Mouse (Mus musculus) CH12.LX (cell line): ENCODE results near the gene Cbfa2t3. TPM values are rescaled to one million over a fixed set of nuclear protein-coding genes. Genes with fewer than 3 reads are reported as not detected.

Source experiments
- DNase-seq: peaks from one replicate; pipeline ENCODE4 v3.0.0-alpha.2; 2013; ENCODE audit errors: extremely low read depth
- H3K27ac ChIP-seq: 2 replicates; pipeline ENCODE4 v1.5.1; 2012; ENCODE audit warnings: low read depth, mild to moderate bottlenecking, control low read depth, moderate library complexity; ENCODE audit not compliant: insufficient read depth
- H3K27me3 ChIP-seq: replicated peaks from 2 replicates; pipeline ENCODE3; 2012; ENCODE audit warnings: inconsistent platforms
- H3K36me3 ChIP-seq, 2 experiments: replicated peaks in 1 of 2; 2 replicates each; pipeline versions ENCODE3 to v1.6.1; 2012; ENCODE audit warnings: inconsistent platforms in 1 of 2, low read length in 1 of 2, mild to moderate bottlenecking in 1 of 2, mixed read lengths in 1 of 2, moderate library complexity in 1 of 2; ENCODE audit not compliant: control insufficient read depth in 1 of 2, insufficient read depth in 1 of 2
- H3K4me1 ChIP-seq, 2 experiments: 2 replicates each; pipeline ENCODE4 v1.6.1; 2012; ENCODE audit warnings: inconsistent platforms in 1 of 2, moderate library complexity in 1 of 2; ENCODE audit not compliant: insufficient read depth in 2 of 2, control insufficient read depth in 1 of 2
- H3K4me2 ChIP-seq: 2 replicates; pipeline ENCODE4 v1.6.1; 2012; ENCODE audit warnings: low read depth, mild to moderate bottlenecking, control low read depth; ENCODE audit not compliant: poor library complexity, insufficient read depth, severe bottlenecking
- H3K4me3 ChIP-seq, 3 experiments: fragments of 150-350 bp in 1 of 3; sonication (generic) in 1 of 3; replicated peaks in 1 of 3; 2 replicates each; pipeline versions ENCODE3 to v1.5.1; 2011 to 2012; ENCODE audit warnings: low read depth in 2 of 3, low read length in 2 of 3, mild to moderate bottlenecking in 2 of 3, moderate library complexity in 2 of 3, control low read depth in 1 of 3, improper control_type of control experiment in 1 of 3, inconsistent platforms in 1 of 3, mixed read lengths in 1 of 3; ENCODE audit not compliant: poor library complexity in 1 of 3
- H3K79me2 ChIP-seq: replicated peaks from 2 replicates; pipeline ENCODE4 v1.6.1; 2012; ENCODE audit warnings: mild to moderate bottlenecking, moderate library complexity; ENCODE audit not compliant: control insufficient read depth, poor library complexity, insufficient read depth, severe bottlenecking; ENCODE audit errors: extremely low read depth
- H3K9ac ChIP-seq: 2 replicates; pipeline ENCODE4 v1.6.1; 2012; ENCODE audit warnings: low read depth, mild to moderate bottlenecking, control low read depth, moderate library complexity; ENCODE audit not compliant: insufficient read depth
- H3K9me3 ChIP-seq: replicated peaks from 2 replicates; pipeline ENCODE3; 2012; ENCODE audit warnings: low read length, inconsistent platforms, mixed read lengths
- BHLHE40 ChIP-seq: IDR thresholded peaks from 2 replicates; pipeline ENCODE4 v1.6.1; 2011; ENCODE audit warnings: mild to moderate bottlenecking, low read depth, low read length, improper control_type of control experiment
- CHD1 ChIP-seq: IDR thresholded peaks from 2 replicates; pipeline ENCODE4 v1.6.1; 2012; ENCODE audit warnings: low read depth, low read length, improper control_type of control experiment, inconsistent platforms
- CHD2 ChIP-seq: IDR thresholded peaks from 2 replicates; pipeline ENCODE4 v1.6.1; 2011; ENCODE audit warnings: low read length, improper control_type of control experiment
- CTCF ChIP-seq, 2 experiments: IDR thresholded peaks in 1 of 2; conservative IDR thresholded peaks in 1 of 2; 2 replicates each; pipeline ENCODE4 v1.5.1; 2011 to 2012; ENCODE audit warnings: low read depth in 2 of 2, low read length in 2 of 2, improper control_type of control experiment in 1 of 2, inconsistent platforms in 1 of 2, mild to moderate bottlenecking in 1 of 2, moderate library complexity in 1 of 2
- E2F4 ChIP-seq: IDR thresholded peaks from 2 replicates; pipeline ENCODE4 v1.6.1; 2011; ENCODE audit warnings: low read depth, low read length, improper control_type of control experiment; ENCODE audit not compliant: insufficient replicate concordance
- ELF1 ChIP-seq: IDR thresholded peaks from 2 replicates; pipeline ENCODE4 v1.6.1; 2014; ENCODE audit warnings: low read depth, mild to moderate bottlenecking, inconsistent platforms, low read length, improper control_type of control experiment
- EP300 ChIP-seq: IDR thresholded peaks from 2 replicates; pipeline ENCODE4 v1.6.1; 2011; ENCODE audit warnings: low read length, improper control_type of control experiment
- ETS1 ChIP-seq: conservative IDR thresholded peaks from 2 replicates; pipeline ENCODE4 v1.6.1; 2012; ENCODE audit warnings: low read depth, mild to moderate bottlenecking, inconsistent platforms, low read length, improper control_type of control experiment, moderate library complexity
- GABPA ChIP-seq: IDR thresholded peaks from 2 replicates; pipeline ENCODE4 v1.6.1; 2012; ENCODE audit warnings: low read depth, low read length, improper control_type of control experiment, inconsistent platforms; ENCODE audit not compliant: insufficient replicate concordance
- HCFC1 ChIP-seq: IDR thresholded peaks from 2 replicates; pipeline ENCODE4 v1.6.1; 2012; ENCODE audit warnings: low read depth, mild to moderate bottlenecking, inconsistent platforms, low read length, improper control_type of control experiment
- IRF4 ChIP-seq: IDR thresholded peaks from 2 replicates; pipeline ENCODE4 v1.6.1; 2014; ENCODE audit warnings: low read depth, mild to moderate bottlenecking, inconsistent platforms, low read length, improper control_type of control experiment
- JUN ChIP-seq: IDR thresholded peaks from 2 replicates; pipeline ENCODE4 v1.6.1; 2011; ENCODE audit warnings: low read depth, mild to moderate bottlenecking, low read length, improper control_type of control experiment, moderate library complexity; ENCODE audit not compliant: insufficient read depth
- JUND ChIP-seq: conservative IDR thresholded peaks from 2 replicates; pipeline ENCODE4 v1.6.1; 2011; ENCODE audit warnings: low read depth, low read length, improper control_type of control experiment
- KAT2A ChIP-seq: IDR thresholded peaks from 2 replicates; pipeline ENCODE4 v1.6.1; 2012; ENCODE audit warnings: low read length, improper control_type of control experiment, inconsistent platforms; ENCODE audit not compliant: insufficient replicate concordance
- MAFK ChIP-seq: IDR thresholded peaks from 2 replicates; pipeline ENCODE4 v1.6.1; 2011; ENCODE audit warnings: low read length, improper control_type of control experiment; ENCODE audit not compliant: insufficient replicate concordance
- MAX ChIP-seq: IDR thresholded peaks from 2 replicates; pipeline ENCODE4 v1.6.1; 2011; ENCODE audit warnings: low read length, improper control_type of control experiment
- MAZ ChIP-seq: IDR thresholded peaks from 2 replicates; pipeline ENCODE4 v1.6.1; 2012; ENCODE audit warnings: low read depth, mild to moderate bottlenecking, inconsistent platforms, low read length, improper control_type of control experiment, moderate library complexity
- MEF2A ChIP-seq: IDR thresholded peaks from 2 replicates; pipeline ENCODE4 v1.6.1; 2014; ENCODE audit warnings: low read depth, mild to moderate bottlenecking, inconsistent platforms, low read length, improper control_type of control experiment, borderline replicate concordance
- MXI1 ChIP-seq: IDR thresholded peaks from 2 replicates; pipeline ENCODE4 v1.6.1; 2011; ENCODE audit warnings: mild to moderate bottlenecking, low read depth, low read length, improper control_type of control experiment
- MYC ChIP-seq: IDR thresholded peaks from 2 replicates; pipeline ENCODE4 v1.6.1; 2011; ENCODE audit warnings: low read depth, mild to moderate bottlenecking, improper control_type of control experiment, low read length
- NELFE ChIP-seq: IDR thresholded peaks from 2 replicates; pipeline ENCODE4 v1.6.1; 2011; ENCODE audit warnings: low read depth, low read length, improper control_type of control experiment
- NRF1 ChIP-seq: IDR thresholded peaks from 2 replicates; pipeline ENCODE4 v1.6.1; 2014; ENCODE audit warnings: low read depth, mild to moderate bottlenecking, inconsistent platforms, low read length, improper control_type of control experiment, moderate library complexity
- PAX5 ChIP-seq: IDR thresholded peaks from 2 replicates; pipeline ENCODE4 v1.6.1; 2012; ENCODE audit warnings: low read length, inconsistent platforms, mixed read lengths
- POLR2A ChIP-seq: IDR thresholded peaks from 2 replicates; pipeline ENCODE4 v1.6.1; 2011; ENCODE audit warnings: low read depth, mild to moderate bottlenecking, improper control_type of control experiment, low read length
- POLR2AphosphoS2 ChIP-seq: IDR thresholded peaks from 2 replicates; pipeline ENCODE4 v1.6.1; 2011; ENCODE audit warnings: low read depth, low read length, improper control_type of control experiment
- RAD21 ChIP-seq: IDR thresholded peaks from 2 replicates; pipeline ENCODE4 v1.6.1; 2011; ENCODE audit warnings: low read depth, mild to moderate bottlenecking, low read length, improper control_type of control experiment, moderate library complexity
- RCOR1 ChIP-seq: conservative IDR thresholded peaks from 2 replicates; pipeline ENCODE4 v1.6.1; 2012; ENCODE audit warnings: low read depth, mild to moderate bottlenecking, inconsistent platforms, low read length, improper control_type of control experiment
- SIN3A ChIP-seq: IDR thresholded peaks from 2 replicates; pipeline ENCODE4 v1.6.1; 2012; ENCODE audit warnings: low read length, improper control_type of control experiment, inconsistent platforms
- SMC3 ChIP-seq: IDR thresholded peaks from 2 replicates; pipeline ENCODE4 v1.6.1; 2011; ENCODE audit warnings: low read depth, low read length, improper control_type of control experiment
- TBP ChIP-seq: conservative IDR thresholded peaks from 2 replicates; pipeline ENCODE4 v1.6.1; 2011; ENCODE audit warnings: low read depth, low read length, improper control_type of control experiment
- TCF12 ChIP-seq: IDR thresholded peaks from 2 replicates; pipeline ENCODE4 v1.6.1; 2014; ENCODE audit warnings: low read depth, mild to moderate bottlenecking, inconsistent platforms, low read length, improper control_type of control experiment
- UBTF ChIP-seq: IDR thresholded peaks from 2 replicates; pipeline ENCODE4 v1.6.1; 2012; ENCODE audit warnings: low read depth, mild to moderate bottlenecking, inconsistent platforms, low read length, improper control_type of control experiment, moderate library complexity
- USF1 ChIP-seq: IDR thresholded peaks from 2 replicates; pipeline ENCODE4 v1.6.1; 2014; ENCODE audit warnings: low read depth, mild to moderate bottlenecking, inconsistent platforms, low read length, improper control_type of control experiment
- USF2 ChIP-seq: conservative IDR thresholded peaks from 2 replicates; pipeline ENCODE4 v1.6.1; 2011; ENCODE audit warnings: low read depth, low read length, improper control_type of control experiment
- ZC3H11A ChIP-seq: IDR thresholded peaks from 2 replicates; pipeline ENCODE4 v1.6.1; 2012; ENCODE audit warnings: low read depth, mild to moderate bottlenecking, inconsistent platforms, low read length, improper control_type of control experiment
- ZKSCAN1 ChIP-seq: IDR thresholded peaks from 2 replicates; pipeline ENCODE4 v1.6.1; 2012; ENCODE audit warnings: low read depth, inconsistent platforms, low read length, improper control_type of control experiment, borderline replicate concordance
- ZMIZ1 ChIP-seq: IDR thresholded peaks from 2 replicates; pipeline ENCODE4 v1.6.1; 2012; ENCODE audit warnings: low read depth, mild to moderate bottlenecking, inconsistent platforms, low read length, improper control_type of control experiment
- ZNF384 ChIP-seq: IDR thresholded peaks from 2 replicates; pipeline ENCODE4 v1.6.1; 2012; ENCODE audit warnings: low read depth, low read length, improper control_type of control experiment, inconsistent platforms
- dilution Hi-C: fragments of 300-500 bp; cut with MboI; formaldehyde crosslinking; loops from 2 replicates; pipeline ENCODE4 v1.14.3; 2020; ENCODE audit warnings: low sequenced_read_pairs; ENCODE audit not compliant: extremely low pct_unique_long_range_greater_than_20kb, extremely low pct_ligation_motif_present
- in situ Hi-C: fragments of 300-500 bp; cut with MboI; formaldehyde crosslinking; loops from 3 replicates; pipeline ENCODE4 v1.14.3; 2019; ENCODE audit warnings: low sequenced_read_pairs, low pct_ligation_motif_present, low pct_unique_long_range_greater_than_20kb, mixed read lengths
- polyA plus RNA-seq: library from polyadenylated mRNA; unstranded; fragments of >175 nt; gene quantifications from 2 replicates; pipeline ENCODE4 v1.2.1, GENCODE M21; 2012; ENCODE audit warnings: low read depth; ENCODE audit not compliant: insufficient read length
- total RNA-seq, 2 experiments: library from RNA; depleted of rRNA; stranded (reverse); fragments of 300-350 nt in 1 of 2; fragments of >200 nt in 1 of 2; gene quantifications; 2 replicates each; pipeline ENCODE4 v1.2.3; 2012 to 2014

Cbfa2t3 gene
- total RNA-seq (2012; rRNA removed) (2.1 and 3.4 TPM in 2 replicates), total RNA-seq (2014; rRNA removed) (0.43 and 0.47 TPM in 2 replicates), polyA plus RNA-seq (16.5 and 22.6 TPM in 2 replicates)

DNA sequence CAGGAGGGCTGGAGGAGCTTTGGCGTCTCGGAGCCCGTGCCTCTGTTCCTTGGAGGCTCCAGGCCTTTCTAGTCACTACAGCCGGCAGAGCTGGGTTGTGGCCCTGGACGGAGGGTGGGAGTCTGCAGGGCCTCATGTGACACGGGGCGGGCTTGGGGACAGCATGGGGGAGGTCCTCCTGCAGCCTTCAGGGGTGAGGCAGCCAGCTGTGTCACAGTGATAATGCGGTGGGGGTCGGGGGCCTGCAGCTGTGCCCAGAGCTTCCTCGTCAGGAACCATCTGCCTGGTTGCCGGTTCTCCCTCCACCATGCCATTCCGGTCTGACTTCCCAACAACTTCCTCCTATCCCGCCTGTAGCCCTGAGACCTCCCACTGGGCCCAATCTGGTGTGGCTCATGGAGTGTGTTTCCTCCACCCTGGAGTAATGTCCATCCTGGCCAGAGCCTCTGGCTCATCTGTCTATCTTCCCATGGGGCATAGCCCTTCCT is at the start of gene Cbfa2t3:
Cbfa2t3 (minus strand) TSS at position 105 of the 488 bp plus-strand sequence.
- Histone ChIP-seq H3K4me2 (peak within 1 kb of the TSS; percentile 61), H3K27ac (peak within 1 kb of the TSS; percentile 98), H3K4me3 (peak within 1 kb of the TSS; percentile 69 to 72 (median 69)), H3K27me3 (no peaks in the 10 kb centered on the region), H3K9me3 (no peaks in the 10 kb centered on the region), H3K79me2 (peaks cover 19% of the 10 kb centered on the region), H3K36me3 (peaks cover 0 to 29% of the 10 kb centered on the region in 2 experiments), H3K9ac (peak within 1 kb of the TSS; percentile 59), H3K4me1 (peaks cover 61 to 79% of the 10 kb centered on the region in 2 experiments)
- DNase-seq = peak; percentile 69
- dilution Hi-C loops = no loop called here
- TF ChIP-seq GABPA (no peak), JUND (no peak), MAFK (no peak), MXI1 (no peak), CHD1 (no peak), USF2 (no peak), PAX5 (no peak), NELFE (peak; percentile 41; the same call in 1 of the 2 replicates), ZMIZ1 (no peak; the same call in 1 of the 2 replicates), USF1 (peak; percentile 50), BHLHE40 (peak; percentile 70), ZNF384 (no peak), ZC3H11A (no peak), CHD2 (0 out of 2 replicates have a peak, but pooled peaks have one; percentile 37), JUN (no peak), HCFC1 (no peak), POLR2A (peak; percentile 54), MYC (no peak), UBTF (no peak), KAT2A (no peak), E2F4 (no peak), ETS1 (peak; percentile 58), CTCF (conservative IDR thresholded peaks at IDR 0.05 in 1 of 2, IDR thresholded peaks at IDR 0.05 in 1 of 2; ENCODE audit: low read depth in 2 of 2, low read length in 2 of 2) (no peak), RAD21 (no peak), POLR2AphosphoS2 (no peak), ZKSCAN1 (no peak), MEF2A (no peak), EP300 (peak; percentile 35; the same call in 1 of the 2 replicates), NRF1 (no peak), MAX (no peak; the same call in 1 of the 2 replicates), ELF1 (0 out of 2 replicates have a peak, but pooled peaks have one; percentile 11), TBP (0 out of 2 replicates have a peak, but pooled peaks have one; percentile 24), SIN3A (no peak; the same call in 1 of the 2 replicates), RCOR1 (no peak), SMC3 (no peak), TCF12 (peak; percentile 94), MAZ (no peak), IRF4 (no peak)
- in situ Hi-C loops = loop anchor here (5.0 kb wide), 1 partner anchor 118 kb away; no protein-coding TSS in a partner anchor
